Mouse (Mus musculus) adrenal gland, postnatal 4 days (tissue): ENCODE results near the gene Hist1h4c. TPM values are rescaled to one million over a fixed set of nuclear protein-coding genes. Genes with fewer than 3 reads are reported as not detected.

Experiments used
- DNase-seq, 2 experiments: peaks; one replicate each; pipeline ENCODE4 v3.0.0; 2021 to 2022; ENCODE audit warnings: low spot score in 2 of 2, mixed read lengths in 2 of 2
- long read RNA-seq, 2 experiments: library from polyadenylated mRNA; stranded (forward); transcript quantifications; one replicate each; pipeline ENCODE4 v2.0.0; 2021
- total RNA-seq, 2 experiments: library from RNA; stranded (reverse); gene quantifications; 2 replicates each; pipeline ENCODE4 v1.2.3; 2021

Hist1h4c gene
- 100 to 1,000 TPM; 220 to 275 TPM for total RNA-seq
- long read RNA-seq, experiment 1, result 0 reads
- long read RNA-seq, experiment 2, result 0 reads

DNA sequence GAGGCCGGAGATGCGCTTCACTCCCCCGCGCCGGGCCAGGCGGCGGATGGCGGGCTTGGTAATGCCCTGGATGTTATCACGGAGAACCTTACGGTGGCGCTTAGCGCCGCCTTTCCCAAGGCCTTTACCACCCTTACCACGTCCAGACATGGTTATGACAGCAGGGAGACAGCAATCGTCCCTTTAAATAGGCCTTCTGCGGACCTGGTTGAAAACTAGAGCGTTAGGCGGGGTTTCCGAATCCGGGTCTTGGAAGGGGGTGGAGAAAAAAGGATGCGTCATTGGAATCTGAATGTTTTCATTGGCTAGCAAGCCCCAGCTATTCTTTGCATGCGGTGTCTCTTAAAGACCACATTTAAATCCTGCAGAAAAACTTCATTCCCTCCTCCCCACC is at the start of gene Hist1h4c:
Gene Hist1h4c (minus strand): TSS at position 155 of the 394 bp plus-strand sequence.
- peak; percentile 98 to 99 for DNase-seq

DNA sequence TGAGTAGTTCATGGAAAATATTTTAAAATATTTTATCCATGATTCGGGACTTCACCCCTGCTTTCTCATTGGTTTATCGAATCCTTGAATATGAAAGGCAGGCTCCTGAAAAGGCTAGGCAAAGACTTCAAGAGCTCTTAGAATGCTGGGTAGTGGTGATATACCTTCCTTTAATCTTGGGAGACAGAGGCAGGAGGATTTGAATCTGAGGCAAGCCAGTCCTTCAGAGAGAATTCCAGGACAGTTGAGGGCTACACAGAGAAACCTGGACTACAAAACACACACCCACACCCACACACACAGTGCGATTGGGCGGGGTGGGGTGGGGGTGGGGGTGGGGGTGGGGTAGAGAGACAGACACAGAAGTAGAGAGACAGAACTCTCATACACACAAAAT is 49.6 kb upstream of the Hist1h4c start:
- no peak for DNase-seq

DNA sequence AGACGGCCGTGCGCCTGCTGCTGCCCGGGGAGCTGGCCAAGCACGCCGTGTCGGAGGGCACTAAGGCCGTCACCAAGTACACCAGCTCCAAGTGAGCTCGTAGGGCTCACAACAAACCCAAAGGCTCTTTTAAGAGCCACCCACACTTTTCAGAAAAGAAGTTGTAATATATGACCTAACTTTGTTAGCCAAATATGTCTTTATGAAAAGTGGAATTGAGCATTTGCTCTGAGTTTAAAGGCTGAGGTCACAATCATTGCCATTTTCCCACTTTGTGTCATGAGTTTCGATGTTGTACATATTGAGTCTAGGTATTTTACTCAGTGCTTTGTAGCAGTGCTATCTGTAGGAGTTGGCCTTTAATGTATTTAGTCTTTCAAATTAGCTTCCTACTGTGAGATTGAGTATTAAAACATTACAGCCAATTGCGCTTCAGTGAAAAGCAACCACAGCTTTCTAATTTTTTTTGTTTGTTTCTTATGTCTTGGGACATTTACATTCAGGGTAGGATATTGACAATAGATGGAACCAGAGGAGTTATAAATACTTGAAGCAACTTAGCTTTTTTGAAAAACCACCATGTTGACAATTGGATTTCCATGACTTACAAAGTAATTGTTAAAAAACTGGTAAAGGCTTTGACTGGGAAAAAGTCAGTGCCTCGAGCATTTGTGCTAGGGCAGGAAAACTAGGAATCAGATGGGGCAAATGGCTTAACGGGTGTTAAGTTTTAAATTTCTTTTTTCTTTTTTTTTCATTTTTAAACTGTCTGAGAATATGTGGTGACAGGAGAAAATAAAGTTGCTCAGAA is 49.0 kb upstream of the Hist1h4c start:
- no peak for DNase-seq

DNA sequence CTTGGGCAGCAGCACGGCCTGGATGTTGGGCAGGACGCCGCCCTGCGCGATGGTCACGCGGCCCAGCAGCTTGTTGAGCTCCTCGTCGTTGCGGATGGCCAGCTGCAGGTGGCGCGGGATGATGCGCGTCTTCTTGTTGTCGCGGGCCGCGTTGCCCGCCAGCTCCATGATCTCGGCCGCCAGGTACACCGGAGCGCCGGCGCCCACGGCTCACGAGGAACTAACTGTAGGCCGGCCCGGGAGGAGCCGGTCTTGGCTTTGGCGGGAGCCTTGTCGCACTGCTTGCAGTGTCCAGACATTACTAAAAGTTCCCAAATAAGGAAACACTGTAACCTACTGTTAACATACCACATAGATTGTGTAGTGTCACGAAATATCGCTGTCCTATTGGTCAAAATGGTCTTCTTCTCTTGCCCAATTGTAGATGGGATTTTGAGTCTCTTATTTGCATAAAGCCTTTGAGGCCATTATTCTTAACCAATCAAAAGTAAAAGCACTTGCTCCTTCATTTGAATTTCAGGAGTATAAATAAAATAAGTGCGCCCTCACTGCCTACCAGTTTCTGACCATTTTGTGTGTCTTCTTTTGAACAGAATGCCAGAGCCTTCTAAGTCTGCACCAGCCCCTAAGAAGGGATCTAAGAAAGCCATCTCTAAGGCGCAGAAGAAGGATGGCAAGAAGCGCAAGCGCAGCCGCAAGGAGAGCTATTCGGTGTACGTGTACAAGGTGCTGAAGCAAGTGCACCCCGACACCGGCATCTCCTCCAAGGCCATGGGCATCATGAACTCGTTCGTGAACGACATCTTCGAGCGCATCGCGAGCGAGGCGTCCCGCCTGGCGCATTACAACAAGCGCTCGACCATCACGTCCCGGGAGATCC is 48.2 kb upstream of the Hist1h4c start, which contains the start of gene Hist1h2bb:
Gene Hist1h2bb (plus strand): TSS at position 534 of the 880 bp plus-strand sequence.
- DNase-seq, result peak; percentile 21 to 50

DNA sequence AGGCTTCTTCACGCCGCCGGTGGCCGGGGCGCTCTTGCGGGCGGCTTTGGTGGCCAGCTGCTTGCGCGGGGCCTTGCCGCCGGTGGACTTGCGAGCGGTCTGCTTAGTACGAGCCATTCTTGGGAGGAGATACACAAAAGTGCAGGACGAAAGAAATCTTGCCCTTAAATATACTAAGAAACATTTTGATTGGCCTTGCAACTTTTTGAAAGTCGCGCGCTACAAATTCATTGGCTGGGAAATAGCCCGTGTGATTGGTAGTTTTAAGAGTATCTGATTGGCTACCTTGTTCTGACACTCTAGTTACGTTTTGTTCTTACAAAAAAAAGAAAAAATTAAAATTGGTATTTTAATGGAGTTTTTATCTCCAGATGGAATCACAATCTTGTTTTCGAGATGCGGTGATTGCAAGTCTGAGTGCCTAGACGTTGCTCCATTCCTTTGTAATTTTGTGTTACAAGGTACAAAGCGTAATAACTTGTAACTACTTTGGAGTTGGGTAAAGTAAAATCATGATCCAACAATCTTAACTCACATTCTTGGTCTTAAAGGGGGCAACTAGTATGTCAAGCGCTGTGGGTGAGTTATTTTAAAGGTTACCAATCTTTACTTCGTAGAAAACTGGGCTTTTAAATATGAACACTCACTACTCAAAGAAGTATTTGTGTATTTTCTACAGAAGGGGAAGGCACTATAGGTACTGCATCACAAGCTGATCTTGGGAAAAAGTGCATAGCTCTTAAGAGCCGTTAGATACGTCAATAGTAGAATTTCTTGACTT is 47.3 kb upstream of the Hist1h4c start, which contains the start of gene Hist1h3c:
Gene Hist1h3c (minus strand): TSS at position 222 of the 781 bp plus-strand sequence.
- DNase-seq, result peak; percentile 49 to 61

DNA sequence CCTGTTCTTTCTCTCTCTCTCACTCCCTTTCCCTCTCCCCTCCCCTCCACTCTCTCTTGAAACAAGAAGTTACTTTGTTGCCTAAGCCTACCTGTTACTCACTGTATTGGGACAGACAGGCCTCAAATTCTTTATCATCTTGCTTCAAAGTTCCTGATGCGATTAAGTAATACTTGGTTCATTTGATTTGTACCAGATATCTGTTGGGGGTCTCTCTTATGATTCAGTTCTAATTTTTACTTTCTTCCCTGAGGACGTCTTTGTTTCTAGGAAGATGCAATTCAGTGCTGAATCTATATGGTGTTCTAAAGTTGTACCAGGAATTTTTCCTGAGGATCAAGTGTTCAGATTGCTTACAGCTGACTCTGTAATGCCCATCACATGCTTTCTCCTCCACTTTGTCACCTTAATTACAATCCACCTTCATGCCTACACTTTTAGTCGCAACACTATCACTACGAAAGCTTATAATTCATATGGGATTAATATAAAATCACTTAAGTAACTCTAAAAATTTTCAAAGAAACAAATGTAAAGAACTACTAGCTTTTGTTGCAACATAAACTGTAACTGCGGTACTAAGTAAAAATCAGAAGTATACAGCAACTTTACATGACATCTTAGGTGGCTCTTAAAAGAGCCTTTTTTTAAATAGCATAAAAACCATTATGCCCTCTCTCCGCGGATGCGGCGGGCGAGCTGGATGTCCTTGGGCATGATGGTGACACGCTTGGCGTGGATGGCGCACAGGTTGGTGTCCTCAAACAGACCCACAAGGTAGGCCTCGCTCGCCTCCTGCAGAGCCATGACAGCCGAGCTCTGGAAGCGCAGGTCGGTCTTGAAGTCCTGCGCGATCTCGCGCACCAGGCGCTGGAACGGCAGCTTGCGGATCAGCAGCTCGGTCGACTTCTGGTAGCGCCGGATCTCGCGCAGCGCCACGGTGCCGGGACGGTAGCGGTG is 46.4 kb upstream of the Hist1h4c start:
- DNase-seq, result no peak

DNA sequence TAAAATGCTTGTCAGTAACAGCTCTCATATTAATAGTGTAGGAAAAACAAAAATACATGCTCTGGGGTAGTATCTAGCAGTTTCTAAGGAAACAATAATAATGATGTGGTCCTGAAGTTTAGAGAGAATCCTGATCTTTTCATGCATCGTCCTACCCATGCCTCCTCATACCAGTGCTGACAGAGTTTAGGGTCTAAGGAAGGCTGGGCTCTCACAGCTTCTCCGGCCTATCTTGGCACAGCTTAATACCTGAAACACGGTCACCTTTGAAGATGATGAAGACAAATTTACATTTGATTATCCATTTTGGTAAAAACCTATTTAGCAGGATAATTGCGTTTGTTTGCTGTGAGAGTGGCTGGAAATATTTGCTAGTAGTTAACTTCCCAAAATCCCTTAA is 45.7 kb upstream of the Hist1h4c start:
- DNase-seq, result no peak

DNA sequence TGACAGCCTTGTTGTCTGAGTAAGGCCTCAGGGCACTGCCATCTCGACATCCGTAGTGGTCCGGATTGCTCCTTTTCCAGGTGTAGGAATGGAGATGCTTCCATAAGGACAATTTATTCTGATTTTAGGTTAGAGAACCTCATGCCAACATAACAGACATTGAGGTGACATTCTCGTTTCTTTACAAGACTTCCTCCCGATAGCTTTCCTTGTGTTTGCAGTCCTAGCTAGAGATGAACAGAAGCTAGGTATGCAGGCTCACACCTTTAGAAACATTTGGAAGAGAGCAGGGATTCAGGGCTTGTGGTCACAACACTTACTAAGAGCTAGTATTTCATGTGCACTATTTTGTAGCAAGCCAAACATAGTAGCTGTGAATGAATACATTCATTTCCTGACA is 45.0 kb upstream of the Hist1h4c start:
- no peak for DNase-seq

DNA sequence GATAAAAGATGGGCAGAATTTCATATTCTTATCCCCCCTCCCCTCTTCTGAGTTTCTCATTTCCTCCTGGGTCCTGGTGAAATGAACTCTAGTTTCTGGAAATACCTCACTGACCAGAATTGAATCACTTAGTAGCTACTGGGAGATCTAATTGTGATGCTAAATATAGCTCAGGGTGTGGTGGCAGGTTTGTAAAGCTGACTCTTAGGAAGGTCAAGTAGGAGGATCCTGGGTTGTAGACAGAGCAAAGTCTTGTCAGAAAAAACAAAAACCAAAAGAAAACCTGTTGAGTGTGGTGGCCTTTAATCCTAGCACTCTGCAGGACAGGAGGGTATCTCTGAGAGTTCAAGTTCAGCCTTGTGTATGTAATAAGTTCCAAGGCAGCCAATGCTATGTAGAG is 43.8 kb upstream of the Hist1h4c start:
- DNase-seq, result no peak

DNA sequence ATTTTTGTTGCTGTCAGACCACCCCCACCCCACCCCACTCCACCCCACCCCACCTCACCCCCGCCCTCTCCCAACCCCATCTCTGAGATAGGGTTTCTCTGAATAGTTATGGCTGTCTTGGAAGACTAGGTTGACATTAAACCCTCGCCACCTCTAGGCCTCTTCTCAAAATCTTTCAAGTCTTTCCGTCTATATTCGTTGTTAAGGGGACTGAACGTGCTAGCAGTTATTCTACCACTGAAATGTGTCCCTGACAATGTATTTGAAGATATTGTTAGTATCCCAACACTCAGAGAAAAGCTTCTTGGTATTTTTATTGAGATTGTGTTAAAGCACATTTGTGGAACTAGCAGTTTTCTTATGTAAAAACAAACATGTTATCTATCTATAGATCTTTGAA is 42.7 kb upstream of the Hist1h4c start:
- no peak for DNase-seq

DNA sequence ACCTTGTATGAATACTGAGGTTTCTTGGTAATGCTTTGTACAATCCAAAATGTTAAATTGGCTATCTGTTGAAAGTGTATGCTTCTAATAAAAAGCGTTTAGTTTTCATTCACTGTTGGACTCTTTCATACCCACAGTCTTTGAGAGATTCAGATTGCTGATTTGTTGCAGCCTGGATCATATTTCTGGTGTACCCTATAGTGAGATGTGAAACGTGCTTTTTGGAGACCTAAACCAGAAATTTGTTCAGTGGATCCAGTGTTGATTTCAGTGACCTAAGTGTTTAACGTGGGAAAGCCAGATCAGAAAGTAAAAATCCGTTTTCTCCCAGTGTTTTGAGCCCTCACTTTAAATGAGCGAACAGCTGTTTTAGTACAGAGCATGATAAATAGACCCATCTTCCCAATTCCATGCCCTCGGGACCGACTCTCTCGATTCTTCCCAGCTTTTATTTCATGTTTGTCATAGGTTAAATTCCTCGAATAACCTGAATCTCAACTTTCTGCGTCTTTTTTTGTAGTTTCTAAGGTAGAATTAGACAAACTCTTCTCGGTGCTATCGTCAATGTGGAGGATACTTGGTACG is 42.1 kb upstream of the Hist1h4c start:
- no peak for DNase-seq

DNA sequence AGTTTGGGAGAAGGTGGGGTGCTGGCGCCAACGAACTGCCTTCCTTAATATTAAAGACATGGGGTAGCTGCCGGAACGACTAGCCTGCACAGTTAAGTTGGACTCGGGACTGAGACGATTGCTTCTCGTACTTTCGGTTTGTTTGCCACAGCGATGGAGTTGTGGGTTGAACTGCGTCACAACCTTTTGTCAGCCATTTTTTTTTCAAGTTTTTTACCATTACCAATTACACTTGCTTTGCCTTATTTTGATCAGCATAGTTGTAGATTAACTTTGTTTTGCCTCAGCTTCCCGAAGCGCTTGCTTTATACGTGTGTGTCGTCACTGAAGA is 41.6 kb upstream of the Hist1h4c start:
- DNase-seq, result no peak

DNA sequence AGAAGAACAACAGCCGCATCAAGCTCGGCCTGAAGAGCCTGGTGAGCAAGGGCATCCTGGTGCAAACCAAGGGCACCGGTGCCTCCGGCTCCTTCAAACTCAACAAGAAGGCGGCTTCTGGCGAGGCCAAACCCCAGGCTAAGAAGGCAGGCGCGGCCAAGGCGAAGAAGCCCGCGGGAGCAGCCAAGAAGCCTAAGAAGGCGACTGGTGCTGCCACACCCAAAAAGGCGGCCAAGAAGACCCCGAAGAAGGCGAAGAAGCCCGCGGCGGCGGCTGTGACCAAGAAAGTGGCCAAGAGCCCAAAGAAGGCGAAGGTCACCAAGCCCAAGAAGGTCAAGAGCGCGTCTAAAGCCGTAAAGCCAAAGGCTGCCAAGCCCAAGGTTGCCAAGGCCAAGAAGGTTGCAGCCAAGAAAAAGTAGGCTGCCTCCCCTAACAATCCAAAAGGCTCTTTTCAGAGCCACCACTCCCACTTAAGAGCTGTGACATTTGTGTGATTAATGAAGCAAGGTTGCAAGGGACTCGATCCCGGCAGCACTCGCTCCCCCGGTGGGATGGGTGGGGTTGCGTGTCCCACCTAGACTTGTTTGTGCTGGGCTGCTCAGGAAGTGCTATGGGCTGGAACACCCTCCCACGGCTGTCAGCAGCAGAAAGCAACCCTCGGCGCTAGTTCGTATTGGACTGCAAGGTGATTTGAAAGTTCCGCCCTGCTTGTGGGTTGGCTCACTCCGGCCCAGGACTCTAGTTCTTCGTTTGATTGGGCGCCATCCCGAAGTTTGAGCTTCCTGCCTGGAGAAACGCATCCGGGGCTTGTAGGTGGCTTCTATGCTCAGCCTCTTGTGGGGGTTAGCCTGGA is 41.0 kb upstream of the Hist1h4c start:
- peak; percentile 65 to 82 for DNase-seq

DNA sequence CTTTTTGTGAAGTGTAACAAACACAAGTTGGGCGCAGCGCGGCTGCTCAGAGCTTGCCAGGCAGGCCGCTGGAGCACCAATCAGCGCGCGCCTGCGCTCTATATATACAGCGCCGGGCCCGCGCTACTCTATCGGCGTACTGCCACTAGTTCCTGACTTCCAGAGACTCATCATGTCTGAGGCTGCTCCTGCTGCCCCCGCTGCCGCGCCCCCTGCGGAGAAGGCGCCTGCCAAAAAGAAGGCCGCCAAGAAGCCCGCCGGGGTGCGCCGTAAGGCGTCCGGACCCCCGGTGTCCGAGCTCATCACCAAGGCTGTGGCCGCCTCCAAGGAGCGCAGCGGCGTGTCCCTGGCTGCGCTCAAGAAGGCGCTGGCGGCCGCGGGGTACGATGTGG is 40.4 kb upstream of the Hist1h4c start, which contains the start of gene Hist1h1c:
Gene Hist1h1c (plus strand): TSS at position 132 of the 392 bp plus-strand sequence.
- DNase-seq, result peak; percentile 83 to 91

DNA sequence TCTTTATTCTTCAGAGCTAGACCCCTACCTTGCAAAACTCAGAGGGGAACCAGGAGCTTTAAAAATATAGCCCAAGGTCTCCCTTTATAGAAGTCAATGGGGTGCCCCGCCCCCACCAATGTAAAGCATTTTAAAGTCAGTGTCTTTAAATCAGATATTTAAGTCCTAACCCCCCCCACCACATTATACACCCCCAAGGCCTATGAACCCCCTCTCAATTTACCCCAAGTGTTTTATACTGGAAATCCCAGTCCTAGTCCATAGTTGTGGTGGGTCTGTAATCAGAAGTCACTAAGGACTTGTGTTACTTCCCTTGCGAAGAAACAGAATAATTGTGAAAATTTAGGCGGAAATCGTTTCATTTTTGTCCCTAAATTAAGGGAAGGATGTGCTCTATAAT is 39.8 kb upstream of the Hist1h4c start:
- no peak for DNase-seq

DNA sequence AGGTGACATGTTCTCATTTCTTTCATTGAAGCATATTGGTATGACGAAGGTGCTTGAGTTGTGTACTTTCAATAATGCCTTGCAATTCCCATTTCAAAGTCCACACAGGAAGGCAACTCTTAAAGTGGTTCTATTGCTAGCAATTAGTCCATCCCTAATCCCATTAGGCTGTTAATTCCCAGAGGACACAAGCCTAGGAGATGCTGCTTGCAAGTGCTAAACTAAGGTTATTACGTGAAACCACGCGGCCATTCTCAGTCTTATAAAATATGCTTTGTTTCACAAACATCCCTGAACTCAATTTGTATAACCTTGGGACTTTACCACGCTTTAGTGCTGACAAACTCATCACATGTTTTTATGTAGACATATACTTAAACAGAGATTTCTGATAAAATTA is 38.8 kb upstream of the Hist1h4c start:
- DNase-seq, result no peak

DNA sequence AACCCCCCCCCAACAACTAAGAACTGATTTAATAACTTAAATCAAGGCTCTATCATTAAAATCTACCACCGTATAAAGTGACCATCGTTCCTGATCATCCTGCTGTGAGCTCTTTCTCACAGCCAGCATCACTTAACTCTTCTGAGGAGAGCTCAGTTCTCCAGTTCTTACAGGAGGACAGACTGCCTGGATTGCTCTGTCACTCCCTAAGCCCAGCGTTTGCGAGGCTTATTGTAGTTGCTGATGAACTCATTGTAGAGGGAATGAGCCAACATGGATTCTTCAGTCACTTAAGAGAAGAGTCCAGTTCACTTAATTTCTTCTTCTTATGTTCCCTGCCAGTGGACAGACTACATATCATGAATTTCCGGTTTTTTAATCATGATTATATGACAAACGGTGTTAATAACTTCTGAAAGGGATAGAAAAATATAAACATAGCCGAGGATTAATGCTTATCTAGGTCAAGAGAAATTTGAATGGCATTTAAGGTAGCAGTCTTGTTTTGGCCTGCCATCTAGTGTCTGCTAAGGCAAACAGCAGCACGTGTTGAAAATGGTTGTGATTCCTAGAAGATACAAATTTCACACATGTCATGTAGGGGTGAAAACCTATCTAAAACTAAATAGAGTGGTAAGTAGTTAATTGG is 34.0 kb upstream of the Hist1h4c start:
- DNase-seq, result no peak

DNA sequence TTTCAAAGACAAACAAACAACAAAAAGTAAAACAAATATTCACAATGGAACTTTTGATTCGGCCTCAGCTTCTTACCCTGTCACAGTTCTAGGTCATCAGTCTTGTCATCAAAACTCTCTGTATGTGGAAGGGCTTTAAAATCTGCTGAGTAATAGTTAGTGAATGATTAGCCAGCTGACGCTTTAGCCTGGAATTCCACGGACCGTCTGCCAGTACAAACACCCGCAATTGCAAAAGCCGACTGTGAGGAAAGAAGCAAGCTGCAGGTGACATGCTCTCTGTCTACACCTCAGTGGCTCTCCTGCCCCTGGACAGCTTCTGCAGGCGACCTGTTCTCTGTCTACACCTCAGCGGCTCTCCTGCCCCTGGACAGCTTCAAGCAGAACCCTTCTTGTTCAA is 32.2 kb upstream of the Hist1h4c start:
- no peak for DNase-seq
